Mouse (Mus musculus) brown adipose tissue, adult 24 weeks (tissue): ENCODE results near the gene Kdm7a. TPM values are rescaled to one million over a fixed set of nuclear protein-coding genes. Genes with fewer than 3 reads are reported as not detected.
A peak's percentile ranks its signal among the peaks of the same experiment; 100 is the strongest.

Source experiments
- H3K27ac ChIP-seq: fragments of 200-500 bp; replicated peaks from 2 replicates; pipeline ENCODE4 v1.5.1; 2012; ENCODE audit warnings: low read depth, mild to moderate bottlenecking, low read length
- H3K4me1 ChIP-seq: fragments of 200-500 bp; 2 replicates; pipeline ENCODE4 v1.6.1; 2012; ENCODE audit warnings: low read length, mixed read lengths; ENCODE audit not compliant: control insufficient read depth, insufficient read depth, insufficient read length
- H3K4me3 ChIP-seq: fragments of 200-500 bp; 2 replicates; pipeline ENCODE4 v1.5.1; 2012; ENCODE audit warnings: low read depth, mild to moderate bottlenecking, low read length, moderate library complexity; ENCODE audit not compliant: insufficient read depth
- polyA plus RNA-seq: library from polyadenylated mRNA; stranded (reverse); fragments of >200 nt; gene quantifications from 2 replicates; pipeline ENCODE4 v1.2.4, GENCODE M21; 2012; ENCODE audit not compliant: missing spikeins, insufficient read depth, insufficient read length

Gene Kdm7a
- polyA plus RNA-seq, 1 experiment: 12.2 TPM

DNA sequence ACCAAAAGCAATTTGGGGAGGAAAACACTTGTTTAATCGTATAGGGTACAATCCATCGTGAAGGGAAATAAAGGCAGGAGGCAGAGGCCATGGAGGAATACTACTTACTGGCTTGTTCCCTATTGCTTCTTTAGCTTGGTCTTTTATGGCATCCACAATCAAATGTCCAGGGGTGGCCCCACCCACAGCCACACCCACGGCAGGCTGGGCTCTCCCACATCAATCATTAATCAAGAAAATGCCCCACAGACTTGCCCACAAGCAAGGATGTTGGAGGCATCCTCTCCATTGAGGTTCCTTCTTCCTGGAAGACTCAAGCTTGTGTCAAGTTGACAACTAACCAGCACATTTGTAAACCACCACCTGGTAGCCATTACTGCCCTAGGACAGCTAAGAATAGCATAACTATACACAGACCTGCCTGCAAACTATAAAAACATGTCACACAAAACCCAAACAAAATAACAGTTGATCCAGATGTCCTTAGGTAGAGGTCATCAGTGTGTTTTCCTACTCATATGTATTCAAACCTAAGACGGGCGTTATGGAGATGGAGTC is 16.8 kb upstream of the Kdm7a start:
- H3K4me3 ChIP-seq: no peak overlapping the region
- no peak overlapping the region for H3K27ac ChIP-seq
- no peaks in the 10 kb centered on the region; the same call in 1 of the 2 replicates for H3K4me1 ChIP-seq

DNA sequence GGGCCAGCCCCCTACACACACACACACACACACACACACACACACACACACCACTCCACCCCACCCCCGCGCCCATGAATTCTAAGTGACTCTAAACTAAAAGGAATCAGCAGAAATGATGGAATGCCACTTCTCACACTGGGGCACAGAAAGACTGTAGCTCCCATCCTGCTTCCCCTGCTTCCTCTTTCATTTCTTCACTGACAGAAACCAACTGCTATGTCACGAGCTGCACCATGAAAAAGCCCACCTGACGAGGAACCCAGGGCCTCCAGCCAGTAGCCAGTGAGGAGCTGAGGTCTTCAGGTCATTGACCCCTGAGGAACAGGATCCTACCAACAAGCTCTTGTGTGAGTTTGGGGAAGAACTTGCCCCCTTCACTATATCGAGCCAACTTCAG is 15.9 kb upstream of the Kdm7a start:
- H3K27ac ChIP-seq: no peak overlapping the region
- H3K4me1 ChIP-seq: no peaks in the 10 kb centered on the region; the same call in 1 of the 2 replicates
- no peak overlapping the region for H3K4me3 ChIP-seq

DNA sequence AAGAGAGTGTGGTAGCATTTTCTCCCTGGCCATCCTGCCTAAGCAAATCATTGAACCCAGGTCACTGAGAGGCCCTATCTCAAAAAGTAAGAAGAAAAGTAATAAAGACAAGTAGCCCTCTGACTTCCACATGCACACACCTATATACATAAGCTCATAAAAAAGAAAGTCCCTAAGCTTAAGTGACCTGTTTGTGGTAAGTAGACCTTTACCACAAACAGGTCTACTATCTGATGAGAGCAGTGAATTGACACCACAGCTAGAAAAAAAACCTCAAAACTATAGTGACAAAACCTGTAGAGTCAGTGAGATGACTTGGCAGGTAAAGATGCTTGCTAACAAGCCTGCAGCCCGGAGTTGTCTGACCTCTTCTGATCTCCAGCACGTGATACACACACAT is 11.4 kb upstream of the Kdm7a start:
- Histone ChIP-seq H3K4me3 (no peak overlapping the region), H3K4me1 (no peaks in the 10 kb centered on the region), H3K27ac (no peak overlapping the region)

DNA sequence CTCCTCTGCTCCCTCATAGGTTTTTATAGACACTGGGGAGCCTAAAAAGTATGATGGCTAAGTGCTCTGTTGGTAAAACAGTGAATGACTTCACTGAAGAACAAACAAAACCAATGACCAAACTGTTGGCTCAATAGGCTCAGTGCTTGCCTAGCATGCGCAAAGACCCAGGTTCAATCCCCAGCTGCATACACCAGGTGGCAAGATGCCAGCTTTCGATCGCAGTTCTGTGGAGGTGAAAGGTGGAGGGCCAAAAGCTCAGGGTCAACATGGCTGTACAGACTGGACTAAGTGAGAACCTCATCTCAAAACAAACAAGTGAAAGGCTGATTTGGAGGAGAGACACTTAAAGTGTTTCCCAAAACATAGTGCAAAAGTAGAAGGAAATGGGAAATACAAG is 10.5 kb upstream of the Kdm7a start:
- Histone ChIP-seq H3K27ac (no peak overlapping the region), H3K4me1 (no peaks in the 10 kb centered on the region), H3K4me3 (no peak overlapping the region)

DNA sequence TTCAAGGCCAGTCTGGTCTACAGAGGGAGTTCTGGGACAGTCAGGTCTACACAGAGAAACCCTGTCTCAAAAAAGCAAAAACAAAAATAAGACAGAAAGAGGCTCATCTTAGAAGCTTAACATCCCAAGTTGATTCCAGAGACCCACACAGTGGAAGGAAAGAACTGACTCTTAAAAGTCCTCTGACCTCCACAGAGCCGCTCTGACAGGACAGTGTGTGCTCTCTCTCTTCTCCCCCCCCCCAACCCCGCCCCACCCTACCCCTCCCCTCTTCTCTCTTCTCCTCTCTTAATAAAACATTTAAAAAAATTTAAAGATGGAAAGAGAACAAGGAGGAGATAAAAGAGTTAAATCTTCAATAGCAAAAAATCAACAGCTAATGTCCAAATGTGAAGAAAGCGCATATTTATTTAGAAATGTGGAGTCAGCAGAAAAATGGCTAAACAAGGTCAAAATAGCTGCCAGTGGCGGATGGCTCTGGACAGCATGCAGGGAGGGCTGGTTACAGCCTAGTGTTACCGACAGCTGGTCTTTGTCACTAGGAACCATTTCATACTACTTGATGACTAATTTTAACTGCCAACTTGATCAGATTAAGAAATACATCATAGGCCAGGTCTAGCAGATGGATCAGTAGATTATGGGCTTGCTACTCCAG is 8.5 kb upstream of the Kdm7a start:
- H3K4me1 ChIP-seq: no peaks in the 10 kb centered on the region
- no peak overlapping the region for H3K4me3 ChIP-seq
- H3K27ac ChIP-seq: no peak overlapping the region

DNA sequence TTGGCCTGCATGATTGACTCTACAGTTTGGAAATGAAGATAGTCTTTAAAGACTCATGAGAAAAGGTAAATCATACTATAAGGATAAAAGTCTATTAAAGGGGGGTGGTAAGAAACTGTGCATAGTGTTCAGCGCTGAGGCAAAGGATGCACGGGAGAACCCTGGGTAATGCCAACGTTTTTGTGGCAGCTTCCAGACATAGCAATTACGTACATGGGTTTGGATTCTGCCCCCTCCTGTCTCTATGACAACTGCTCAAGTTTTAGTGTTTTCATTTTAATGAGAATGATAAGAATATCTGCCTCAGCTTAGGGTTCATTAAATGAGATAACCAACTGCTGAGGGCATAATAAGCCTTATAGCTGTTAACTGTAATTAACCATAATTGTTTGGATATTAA is 3.1 kb upstream of the Kdm7a start:
- H3K27ac ChIP-seq: no peak overlapping the region
- H3K4me3 ChIP-seq: no peak overlapping the region
- no peaks in the 10 kb centered on the region for H3K4me1 ChIP-seq

DNA sequence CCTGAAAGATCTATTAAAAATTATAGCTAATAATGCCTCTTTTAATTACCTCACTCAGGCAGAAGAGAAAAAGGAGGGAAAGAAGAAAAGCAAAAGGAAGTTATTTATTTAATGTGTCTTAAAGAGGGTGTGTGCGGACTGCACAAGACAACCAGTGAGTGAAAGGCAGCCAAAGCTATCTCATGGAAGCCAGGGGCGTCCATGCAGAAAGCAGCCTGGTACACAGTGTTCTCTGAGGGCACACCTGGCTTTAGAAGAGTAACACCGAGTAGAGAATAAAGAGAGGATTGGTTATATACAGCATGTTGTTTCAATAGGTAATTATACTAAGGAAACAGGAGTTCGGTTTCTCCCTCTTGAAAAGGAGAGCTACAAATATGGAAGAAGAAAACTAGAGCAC is 1.6 kb upstream of the Kdm7a start:
- H3K27ac ChIP-seq: no peak overlapping the region
- no peak overlapping the region for H3K4me3 ChIP-seq

DNA sequence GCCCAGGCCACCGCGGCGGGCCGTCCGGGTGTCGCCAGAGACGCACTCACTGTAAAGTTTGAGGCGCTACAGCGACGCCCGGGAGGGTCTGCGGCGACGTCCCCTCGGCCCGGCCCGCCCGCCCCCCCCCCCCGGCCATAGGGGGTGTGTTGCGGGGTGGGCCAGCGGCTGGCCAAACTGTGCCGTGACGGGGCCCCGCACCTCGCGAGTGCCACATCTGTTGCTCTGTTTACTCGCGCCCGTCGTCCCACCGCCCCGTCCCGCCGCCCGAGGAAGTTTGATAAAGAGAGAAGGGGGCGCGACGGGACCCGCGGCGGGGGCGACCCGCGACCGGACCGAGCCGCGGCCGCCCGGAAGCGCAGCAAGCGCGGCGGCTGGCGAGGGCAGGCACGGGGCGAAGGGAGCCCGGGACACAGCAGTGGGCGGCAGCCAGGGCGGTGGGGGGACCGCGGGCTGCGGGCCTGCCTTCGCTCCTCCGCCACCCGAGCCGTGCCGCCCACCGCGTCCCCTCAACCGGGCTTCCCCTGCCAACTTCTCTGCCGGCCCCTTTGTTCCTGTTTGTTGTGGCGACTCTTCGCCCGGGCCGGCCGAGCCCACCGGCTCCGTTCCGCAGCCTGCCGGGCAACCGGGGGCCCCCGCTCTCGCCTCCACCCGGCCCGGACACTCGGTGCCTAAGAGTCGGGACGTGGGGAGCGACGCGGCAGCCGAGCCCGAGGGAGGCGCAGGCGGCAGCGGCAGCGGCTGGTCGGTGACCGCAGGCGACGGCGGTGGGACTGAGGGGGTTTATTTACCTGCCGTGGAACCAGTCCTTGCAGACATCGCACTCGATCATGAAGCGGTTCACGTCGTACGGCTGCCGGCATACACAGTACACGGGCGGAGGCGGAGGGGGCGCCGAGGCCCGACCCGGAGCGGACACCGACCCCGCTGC is 674 bp downstream of the Kdm7a start:
- H3K4me1 ChIP-seq: peaks cover 2% of the 10 kb centered on the region; the same call in 1 of the 2 replicates
- H3K4me3 ChIP-seq: peak overlapping the region; percentile 97
- peak overlapping the region; percentile 92 for H3K27ac ChIP-seq

More for the DNA sequence above, 1.6 kb upstream of the Kdm7a start:
- H3K4me1 ChIP-seq: 0 out of 2 replicates have a peak, but pooled peaks cover 2% of the 10 kb centered on the region

DNA sequence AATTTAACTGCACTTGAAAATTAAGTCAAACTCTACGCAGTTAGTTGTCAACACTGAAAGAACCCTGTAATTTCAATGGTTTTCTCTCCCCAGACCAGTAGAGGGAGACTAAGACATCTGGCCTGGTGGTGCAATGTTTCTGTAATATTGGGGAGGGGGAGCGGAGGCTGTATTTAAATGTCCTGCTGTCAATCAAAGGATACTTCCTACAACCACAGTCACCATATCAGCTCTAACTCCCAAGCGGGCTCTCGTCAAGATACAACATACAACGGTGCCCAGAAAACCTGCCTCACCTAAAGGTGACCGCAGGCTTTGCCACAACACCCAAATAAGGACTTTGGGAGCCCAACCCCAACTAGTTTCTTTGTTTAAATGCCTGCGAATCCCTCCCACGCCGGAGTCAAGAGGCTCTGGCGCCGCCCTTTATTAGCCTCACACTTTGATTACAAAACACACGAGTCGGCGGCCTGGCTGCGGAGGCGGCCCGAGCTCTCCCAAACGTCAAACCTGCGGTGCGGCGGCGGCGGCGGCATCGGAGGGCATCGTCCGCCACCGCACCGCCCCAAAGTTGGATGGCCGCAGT is 1.4 kb downstream of the Kdm7a start:
- peak overlapping the region; percentile 92 for H3K27ac ChIP-seq
- H3K4me3 ChIP-seq: peak overlapping the region; percentile 97
- peaks cover 2% of the 10 kb centered on the region; the same call in 1 of the 2 replicates for H3K4me1 ChIP-seq

DNA sequence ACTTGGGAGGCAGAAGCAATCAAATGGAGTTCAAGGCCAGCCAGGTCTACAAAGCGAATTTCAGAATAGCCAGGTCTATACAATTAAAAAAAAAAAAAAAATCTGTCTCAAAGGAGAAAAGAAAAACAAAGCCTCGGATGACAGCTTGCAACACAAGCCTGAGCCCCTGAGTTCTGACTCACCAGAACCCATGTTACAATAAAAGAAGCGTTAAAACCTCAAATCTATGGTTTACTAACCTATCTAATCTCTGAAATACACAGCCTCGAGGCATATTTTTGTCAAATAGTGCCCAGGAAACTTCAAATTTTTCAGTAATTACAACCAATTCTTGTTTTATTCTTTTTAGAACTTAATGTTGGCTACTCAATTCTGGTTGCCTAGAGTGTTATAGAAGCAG is 2.1 kb downstream of the Kdm7a start:
- H3K27ac ChIP-seq: no peak overlapping the region
- peaks cover 2% of the 10 kb centered on the region; the same call in 1 of the 2 replicates for H3K4me1 ChIP-seq
- H3K4me3 ChIP-seq: no peak overlapping the region

DNA sequence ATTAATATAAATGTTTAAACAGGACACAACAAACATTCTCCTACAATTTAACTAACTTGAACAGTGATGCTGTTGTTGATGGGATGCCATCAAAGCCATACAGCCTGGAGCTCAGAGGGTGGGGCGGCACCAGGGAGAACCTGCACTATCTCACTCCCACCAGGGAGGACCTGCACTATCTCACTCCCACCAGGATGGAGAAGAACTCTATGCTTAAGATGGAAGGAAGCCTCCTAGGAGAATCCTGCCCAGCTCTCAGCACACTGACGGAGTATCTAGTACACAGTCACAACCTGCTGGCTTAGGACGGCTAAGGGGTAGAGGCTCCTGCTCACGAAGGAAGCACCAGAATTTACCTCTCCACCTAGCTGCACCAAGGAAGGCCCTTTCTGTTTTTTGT is 3.4 kb downstream of the Kdm7a start:
- Histone ChIP-seq H3K4me3 (no peak overlapping the region), H3K27ac (no peak overlapping the region), H3K4me1 (peaks cover 2% of the 10 kb centered on the region; the same call in 1 of the 2 replicates)

DNA sequence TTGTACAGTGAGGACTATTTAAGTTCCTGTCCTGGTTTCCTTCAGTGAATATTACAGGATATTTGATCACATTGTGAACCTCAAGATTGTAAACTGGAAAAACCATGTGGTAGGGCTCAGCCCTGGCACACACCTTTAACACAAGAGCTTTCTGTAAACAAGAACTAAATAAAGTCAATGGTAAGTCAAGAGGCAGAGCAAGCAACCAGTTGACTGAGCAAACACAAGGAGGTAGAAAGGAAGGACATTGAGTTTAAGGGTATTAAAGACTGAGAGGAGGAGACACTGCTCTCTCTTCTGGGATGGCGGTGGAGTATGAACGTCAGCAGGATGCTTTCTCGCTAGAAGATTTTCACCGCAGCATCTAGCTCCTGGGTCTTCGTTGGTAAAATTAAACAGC is 13.6 kb downstream of the Kdm7a start:
- Histone ChIP-seq H3K4me3 (no peak overlapping the region), H3K27ac (no peak overlapping the region), H3K4me1 (no peaks in the 10 kb centered on the region)

DNA sequence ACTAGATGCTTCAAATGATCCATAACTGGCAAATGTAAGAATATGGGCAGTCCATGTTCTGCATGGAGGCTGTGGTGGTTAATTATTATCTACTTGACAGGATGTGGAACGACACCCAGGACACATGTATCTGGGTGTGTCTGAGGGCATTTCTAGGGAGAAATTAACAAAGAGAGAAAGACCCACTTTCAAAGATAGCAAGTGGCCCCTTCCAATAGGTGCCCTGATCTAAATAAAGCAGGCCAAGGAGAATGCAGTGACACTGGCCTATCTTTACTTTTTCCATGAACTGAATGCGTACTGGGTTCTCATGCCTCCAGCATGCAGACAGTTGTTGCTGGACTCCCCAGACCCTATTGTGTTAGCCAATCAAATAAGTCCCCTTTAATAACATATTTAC is 15.1 kb downstream of the Kdm7a start:
- Histone ChIP-seq H3K27ac (no peak overlapping the region), H3K4me3 (no peak overlapping the region), H3K4me1 (no peaks in the 10 kb centered on the region)

DNA sequence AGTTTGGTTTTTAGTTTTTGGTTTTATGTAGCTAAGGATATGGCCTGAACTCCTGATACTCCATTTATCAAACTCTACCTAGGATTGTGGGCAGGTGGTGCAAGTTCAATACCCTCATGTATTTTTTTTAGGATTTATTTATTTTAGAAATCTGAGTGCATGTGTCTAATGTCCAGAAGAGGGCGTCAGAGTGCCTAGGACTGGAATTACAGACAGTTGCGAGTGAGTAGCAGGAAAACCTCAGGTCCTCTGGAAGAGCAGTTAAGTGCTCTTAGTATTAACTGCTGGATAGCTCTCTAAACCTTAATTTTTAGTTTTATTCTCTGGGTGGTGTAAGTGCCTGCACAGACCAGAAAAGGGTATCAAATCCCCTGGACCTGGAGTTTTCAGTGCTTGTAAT is 19.4 kb downstream of the Kdm7a start:
- no peaks in the 10 kb centered on the region for H3K4me1 ChIP-seq
- H3K4me3 ChIP-seq: no peak overlapping the region
- no peak overlapping the region for H3K27ac ChIP-seq

DNA sequence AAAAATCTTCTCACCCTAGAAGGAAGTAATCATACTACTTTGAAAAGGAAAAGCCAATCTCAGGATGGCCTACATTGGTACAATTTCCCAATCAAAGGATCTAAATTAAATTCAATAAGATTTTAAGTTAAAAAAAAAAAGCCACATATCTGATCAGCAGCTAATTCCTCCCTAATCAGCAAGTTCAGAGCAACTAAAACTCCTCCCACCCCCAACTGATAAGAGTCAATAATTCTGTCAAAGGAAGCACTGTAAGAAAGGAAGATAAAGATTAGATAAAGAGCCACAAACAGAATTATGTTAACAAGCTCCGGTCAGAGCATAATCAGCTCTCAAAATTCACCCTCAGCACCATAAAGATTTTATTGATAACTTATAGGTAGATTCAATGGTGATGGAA is 37.5 kb downstream of the Kdm7a start:
- Histone ChIP-seq H3K27ac (no peak overlapping the region), H3K4me1 (no peaks in the 10 kb centered on the region; the same call in 1 of the 2 replicates), H3K4me3 (no peak overlapping the region)
